Mouse (Mus musculus) midbrain, embryonic 15.5 days (tissue): Measurements from ENCODE around the gene Fbxw25. TPM values are rescaled to one million over a fixed set of nuclear protein-coding genes. Genes with fewer than 3 reads are reported as not detected.
"Not testable (repeated sequence)": the region's sequence is repeated elsewhere in the genome, so short reads cannot be mapped to it uniquely, and the experiment has no call there.

Source experiments
- ATAC-seq: fragments of 200-750 bp; cut with Nextera tagmentation; replicated peaks from 2 replicates; pipeline ENCODE4 v1.8.0; 2017; ENCODE audit warnings: moderate TSS enrichment
- H3K27ac ChIP-seq: fragments of 300-500 bp; sonication (generic); 2 replicates; pipeline ENCODE4 v1.5.1; 2015; ENCODE audit warnings: mild to moderate bottlenecking, inconsistent platforms
- H3K27me3 ChIP-seq: fragments of 300-500 bp; sonication (generic); replicated peaks from 2 replicates; pipeline ENCODE4 v1.6.1; 2015; ENCODE audit warnings: inconsistent platforms
- H3K36me3 ChIP-seq: fragments of 300-500 bp; sonication (generic); replicated peaks from 2 replicates; pipeline ENCODE4 v1.6.1; 2015; ENCODE audit warnings: inconsistent platforms
- H3K4me1 ChIP-seq: fragments of 300-500 bp; sonication (generic); 2 replicates; pipeline ENCODE4 v1.6.1; 2015; ENCODE audit warnings: inconsistent platforms
- H3K4me2 ChIP-seq: fragments of 300-500 bp; sonication (generic); 2 replicates; pipeline ENCODE4 v1.6.1; 2015; ENCODE audit warnings: inconsistent platforms, mild to moderate bottlenecking, moderate library complexity
- H3K4me3 ChIP-seq: fragments of 300-500 bp; sonication (generic); 2 replicates; pipeline ENCODE4 v1.5.1; 2015; ENCODE audit warnings: mild to moderate bottlenecking, inconsistent platforms
- H3K9ac ChIP-seq: fragments of 300-500 bp; sonication (generic); 2 replicates; pipeline ENCODE4 v1.6.1; 2015; ENCODE audit warnings: mild to moderate bottlenecking, inconsistent platforms
- H3K9me3 ChIP-seq: fragments of 300-500 bp; sonication (generic); 2 replicates; pipeline ENCODE4 v1.6.1; 2016; ENCODE audit warnings: inconsistent platforms
- WGBS: fragments of 180-500 bp; shearing (Covaris S2); methylation state at CpG from one replicate; pipeline ENCODE4 v1.1.7; 2015; ENCODE audit warnings: mixed read lengths; 5-methylcytosine and 5-hydroxymethylcytosine counted together
- polyA plus RNA-seq: library from polyadenylated mRNA; unstranded; fragments of >200 nt; fragmentation: Nextera tagmentation; extraction: Ambion mirVana; gene quantifications from 2 replicates; pipeline ENCODE4 v1.2.1, GENCODE M21; 2015

Fbxw25 gene
- polyA plus RNA-seq: not detected in 2 replicates

DNA sequence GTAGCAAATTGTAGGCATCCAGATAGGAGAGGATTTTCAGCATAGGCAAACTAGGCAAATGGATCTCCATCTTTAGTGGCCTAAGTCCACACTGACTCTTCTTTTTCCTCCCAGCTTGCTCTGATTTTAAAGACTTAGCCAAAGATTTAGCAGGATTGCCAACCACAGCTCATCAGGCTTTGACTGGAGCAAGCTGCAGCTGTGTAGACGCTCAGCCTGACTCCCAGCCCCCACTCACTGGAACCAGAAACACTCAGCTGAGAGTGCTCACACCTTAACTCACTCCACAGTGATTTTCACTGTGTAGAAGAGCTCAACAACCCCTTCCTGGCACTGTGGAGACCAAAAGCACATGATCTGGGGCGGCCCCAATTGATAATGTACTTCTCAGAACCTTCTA lies at the start of gene Fbxw25:
Gene Fbxw25 (minus strand): TSS at position 101 of the 400 bp plus-strand sequence.
- H3K9ac ChIP-seq, H3K4me3 ChIP-seq, H3K4me2 ChIP-seq, H3K27ac ChIP-seq, H3K27me3 ChIP-seq, H3K4me1 ChIP-seq, H3K9me3 ChIP-seq, H3K36me3 ChIP-seq, ATAC-seq: not testable (repeated sequence)
- WGBS: 82% methylated on average over 2 of the region's 2 CpGs

DNA sequence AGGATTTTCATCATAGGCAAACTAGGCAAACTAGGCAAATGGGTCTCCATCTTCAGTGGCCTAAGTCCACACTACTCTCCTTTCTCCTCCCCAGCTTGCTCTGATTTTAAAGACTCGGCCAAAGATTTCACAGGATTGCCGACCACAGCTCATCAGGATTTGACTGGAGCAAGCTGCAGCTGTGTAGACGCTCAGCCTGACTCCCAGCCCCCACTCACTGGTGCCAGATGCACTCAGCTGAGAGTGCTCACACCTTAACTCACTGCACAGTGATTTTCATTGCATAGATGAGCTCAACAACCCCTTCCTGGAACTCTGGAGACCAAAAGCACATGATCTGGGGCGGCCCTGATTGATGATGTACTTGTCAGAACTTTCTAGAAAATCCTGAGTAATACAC lies 38.1 kb upstream of the Fbxw25 start, which contains the start of gene Fbxw18:
Gene Fbxw18 (minus strand): TSS at position 101 of the 400 bp plus-strand sequence.
- not testable (repeated sequence) for H3K9me3 ChIP-seq

DNA sequence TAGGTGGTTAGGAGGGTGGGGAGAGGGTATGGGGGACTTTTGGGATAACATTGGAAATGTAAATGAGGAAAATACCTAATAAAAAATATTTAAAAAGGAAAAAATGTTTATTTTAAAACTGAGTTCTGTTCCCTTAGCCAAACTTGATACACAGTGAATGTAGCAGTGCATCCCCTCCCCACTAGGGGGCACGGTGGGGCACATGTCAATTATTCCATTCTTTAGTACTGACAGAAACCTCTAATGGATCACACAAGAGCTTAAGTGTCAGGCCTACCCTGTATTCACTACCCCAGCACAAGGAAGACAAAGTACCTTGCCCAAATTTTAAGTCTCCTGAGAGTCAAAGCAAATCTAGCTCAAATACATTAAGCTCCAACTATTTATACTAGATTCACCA lies 20.8 kb upstream of the Fbxw25 start:
- H3K9ac ChIP-seq: no peak overlapping the region
- H3K4me3 ChIP-seq: no peak overlapping the region
- H3K4me2 ChIP-seq: no peak overlapping the region
- no peaks in the 10 kb centered on the region for H3K4me1 ChIP-seq
- H3K27ac ChIP-seq: no peak overlapping the region
- H3K36me3 ChIP-seq: no peaks in the 10 kb centered on the region
- ATAC-seq: no peak
- WGBS: 3% methylated on average over 1 of the region's 1 CpGs
- H3K9me3 ChIP-seq: no peaks in the 10 kb centered on the region
- H3K27me3 ChIP-seq: no peaks in the 10 kb centered on the region

More for the DNA sequence above, 38.1 kb upstream of the Fbxw25 start, which contains the start of gene Fbxw18:
- not testable (repeated sequence) for H3K27ac ChIP-seq, ATAC-seq, H3K9ac ChIP-seq, H3K4me2 ChIP-seq, H3K4me1 ChIP-seq, H3K4me3 ChIP-seq, H3K36me3 ChIP-seq, H3K27me3 ChIP-seq
- 81% methylated on average over 4 of the region's 4 CpGs for WGBS

DNA sequence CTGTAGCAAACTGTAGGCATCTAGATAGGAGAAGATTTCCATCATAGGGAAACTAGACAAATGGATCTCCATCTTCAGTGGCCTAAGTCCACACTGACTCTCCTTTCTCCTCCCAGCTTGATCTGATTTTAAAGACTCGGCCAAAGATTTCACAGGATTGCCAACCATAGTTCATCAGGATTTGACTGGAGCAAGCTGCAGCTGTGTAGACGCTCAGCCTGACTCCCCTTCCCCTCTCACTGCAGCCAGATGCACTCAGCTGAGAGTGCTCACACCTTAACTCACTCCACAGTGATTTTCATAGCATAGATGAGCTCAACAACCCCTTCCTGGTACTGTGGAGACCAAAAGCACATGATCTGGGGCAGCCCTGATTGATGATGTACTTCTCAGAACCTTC lies 38.5 kb downstream of the Fbxw25 start, which contains the start of gene Fbxw24:
Gene Fbxw24 (minus strand): TSS at position 101 of the 400 bp plus-strand sequence.
- not testable (repeated sequence) for H3K36me3 ChIP-seq, H3K27me3 ChIP-seq, H3K4me1 ChIP-seq, ATAC-seq, H3K9ac ChIP-seq, H3K4me3 ChIP-seq, H3K27ac ChIP-seq, H3K9me3 ChIP-seq, H3K4me2 ChIP-seq
- 88% methylated on average over 2 of the region's 2 CpGs for WGBS

DNA sequence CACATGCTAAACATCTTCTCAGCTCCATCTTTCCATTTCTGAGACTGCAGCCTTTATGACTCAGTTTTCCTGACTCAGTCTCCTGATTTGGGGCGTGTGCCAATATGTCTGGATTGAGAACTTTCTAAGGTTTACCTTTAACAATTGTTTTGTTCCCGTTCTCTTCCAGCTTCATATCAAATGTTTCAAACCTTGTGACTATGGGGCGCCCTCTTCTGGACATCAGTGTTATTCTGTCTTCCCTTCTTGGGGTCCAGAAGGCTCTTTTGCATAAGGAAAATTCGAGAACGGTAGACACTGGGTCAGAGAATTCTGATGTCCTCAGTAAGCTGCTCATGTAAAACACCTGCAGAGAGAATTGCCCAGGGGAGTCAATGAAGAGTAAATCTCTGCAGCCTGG lies 57.6 kb downstream of the Fbxw25 start:
- not testable (repeated sequence) for ATAC-seq
- 34% methylated on average over 5 of the region's 5 CpGs for WGBS

GRCm38 (mm10) chr9:109602128-109602527 lies 62.3 kb downstream of the Fbxw25 start:
- not testable (repeated sequence) for H3K4me1 ChIP-seq, H3K36me3 ChIP-seq, H3K27me3 ChIP-seq, H3K4me2 ChIP-seq, ATAC-seq, H3K27ac ChIP-seq, H3K9me3 ChIP-seq, H3K4me3 ChIP-seq, H3K9ac ChIP-seq
- WGBS: 70% methylated on average over 2 of the region's 2 CpGs

More for the DNA sequence above, 57.6 kb downstream of the Fbxw25 start:
- not testable (repeated sequence) for H3K27ac ChIP-seq, H3K9me3 ChIP-seq, H3K4me3 ChIP-seq, H3K4me1 ChIP-seq, H3K27me3 ChIP-seq, H3K4me2 ChIP-seq, H3K36me3 ChIP-seq, H3K9ac ChIP-seq

GRCm38 (mm10) chr9:109597226-109597625 lies 67.2 kb downstream of the Fbxw25 start:
- no peak overlapping the region for H3K27ac ChIP-seq

More at GRCm38 (mm10) chr9:109597226-109597625, 67.2 kb downstream of the Fbxw25 start:
- no peaks in the 10 kb centered on the region for H3K9me3 ChIP-seq
- H3K4me3 ChIP-seq: no peak overlapping the region
- H3K4me2 ChIP-seq: no peak overlapping the region
- H3K27me3 ChIP-seq: no peaks in the 10 kb centered on the region
- H3K4me1 ChIP-seq: no peaks in the 10 kb centered on the region
- H3K9ac ChIP-seq: no peak overlapping the region
- no peak for ATAC-seq
- H3K36me3 ChIP-seq: no peaks in the 10 kb centered on the region

Other genes with a start within 250 kb of the Fbxw25 start
- not detected in 2 replicates for gene Fbxw16, start 215.5 kb downstream of the Fbxw25 start, polyA plus RNA-seq
- not detected in 2 replicates for gene Fbxw19, start 168.8 kb downstream of the Fbxw25 start, polyA plus RNA-seq
- gene Fbxw15, start 96.4 kb downstream of the Fbxw25 start, polyA plus RNA-seq: not detected in 2 replicates
- gene Fbxw24, start 38.6 kb downstream of the Fbxw25 start, polyA plus RNA-seq: 0.23 TPM in 1 of 2 replicates, not detected in the other
- 0.11 and 0.18 TPM in 2 replicates for gene Fbxw18, start 38.0 kb upstream of the Fbxw25 start, polyA plus RNA-seq
- gene Fbxw26, start 81.4 kb upstream of the Fbxw25 start, polyA plus RNA-seq: not detected in 2 replicates
- gene Fbxw27, start 126.0 kb upstream of the Fbxw25 start, polyA plus RNA-seq: 0.44 TPM in 1 of 2 replicates, not detected in the other
- gene Spink8, start 147.6 kb upstream of the Fbxw25 start, polyA plus RNA-seq: 0.29 TPM in 1 of 2 replicates, not detected in the other
- gene Nme6, start 168.1 kb upstream of the Fbxw25 start, polyA plus RNA-seq: 59.4 and 68.3 TPM in 2 replicates
- gene Camp, start 185.0 kb upstream of the Fbxw25 start, polyA plus RNA-seq: 2.6 TPM in 1 of 2 replicates, not detected in the other
- 12.4 and 14.7 TPM in 2 replicates for gene Cdc25a, start 210.9 kb upstream of the Fbxw25 start, polyA plus RNA-seq